Mouse (Mus musculus) liver, postnatal 0 days (tissue): ENCODE data around the gene Rabgap1l.
A peak's percentile ranks its signal among the peaks of the same experiment; 100 is the strongest.

ENCODE experiments used
- CTCF ChIP-seq: sonication (generic); IDR thresholded peaks from 2 replicates; pipeline ENCODE4 v1.5.1; 2016; ENCODE audit warnings: antibody characterized with exemption, low read depth
- EP300 ChIP-seq: IDR thresholded peaks from 2 replicates; pipeline ENCODE4 v1.6.1; 2016; ENCODE audit warnings: antibody characterized with exemption, low read depth, mild to moderate bottlenecking

DNA sequence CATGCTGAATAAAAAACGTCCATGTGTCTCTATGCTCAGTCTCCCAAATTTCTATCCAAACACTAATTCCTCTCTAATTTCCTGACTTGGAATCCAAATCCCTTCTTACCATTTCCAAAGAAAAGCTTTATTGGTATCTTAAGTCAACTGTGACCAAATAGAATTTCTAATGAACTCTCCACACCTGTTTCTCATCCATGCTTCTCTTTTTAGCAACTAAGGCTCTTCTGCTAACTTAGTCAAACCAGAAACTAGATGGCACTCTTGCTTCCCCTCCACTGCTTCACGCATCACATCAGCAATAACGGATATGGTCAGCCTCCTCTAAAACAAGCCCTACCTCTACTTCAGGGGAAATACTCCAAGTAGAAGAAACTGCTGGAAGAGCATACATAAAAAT, 49.0 kb downstream of the Rabgap1l start:
- TF ChIP-seq CTCF = peak; percentile 26
- no peak for TF ChIP-seq EP300
